Mouse (Mus musculus) cerebral cortex, adult 2 months (tissue): Measurements from ENCODE around the gene Gm28961.

Experiments
- WGBS: fragments of 180-500 bp; shearing (Covaris S2); methylation state at CpG from one replicate; pipeline ENCODE4 v1.1.7; 2018; 5-methylcytosine and 5-hydroxymethylcytosine counted together

The Gm28961 gene

GRCm38 (mm10) chrY:57705397-57705796 is at the start of gene Gm28961:
Gm28961 (plus strand) TSS chrY:57705697.
- no CpG with 5 or more reads among the region's 6 CpGs for WGBS
